Mouse (Mus musculus) spleen, adult 2 months (tissue): ENCODE results near the gene Dld.

ENCODE experiments used
- CTCF ChIP-seq: fragments of 200-500 bp; IDR thresholded peaks from 2 replicates; pipeline ENCODE4 v1.5.1; 2011; ENCODE audit warnings: mild to moderate bottlenecking, inconsistent platforms; ENCODE audit not compliant: insufficient read depth, insufficient read length, insufficient replicate concordance; ENCODE audit errors: extremely low read depth
- POLR2A ChIP-seq: fragments of 200-500 bp; IDR thresholded peaks from 2 replicates; pipeline ENCODE4 v1.6.1; 2011; ENCODE audit warnings: low read depth, low read length, inconsistent platforms

- TF ChIP-seq CTCF, result no peak
- TF ChIP-seq POLR2A, result no peak
Measured at GRCm38 (mm10) chr12:31290951-31291350, 60.3 kb downstream of the Dld start.
